Mouse (Mus musculus) spleen, postnatal 36 days (tissue): ENCODE results near the gene Iffo2.
A peak's percentile ranks its signal among the peaks of the same experiment; 100 is the strongest.

Experiments
- DNase-seq, 2 experiments: peaks; one replicate each; pipeline ENCODE4 v3.0.0; 2022; ENCODE audit warnings: low spot score in 2 of 2, mixed read lengths in 1 of 2

Gene Iffo2

GRCm38 (mm10) chr4:139605216-139605615 lies 74.9 kb downstream of the Iffo2 start:
- no peak for DNase-seq

GRCm38 (mm10) chr4:139606732-139607131 lies 76.4 kb downstream of the Iffo2 start:
- no peak for DNase-seq

GRCm38 (mm10) chr4:139608975-139609374 lies 78.6 kb downstream of the Iffo2 start:
- DNase-seq: no peak

GRCm38 (mm10) chr4:139610954-139611353 lies 80.6 kb downstream of the Iffo2 start:
- DNase-seq: no peak

- peak; percentile 44 to 60 for DNase-seq
Observed at GRCm38 (mm10) chr4:139611542-139611953, 81.2 kb downstream of the Iffo2 start.

GRCm38 (mm10) chr4:139614524-139615260 lies 84.3 kb downstream of the Iffo2 start:
- DNase-seq: no peak

- DNase-seq: peak; percentile 81 to 86
Observed at GRCm38 (mm10) chr4:139616276-139617000, 86.1 kb downstream of the Iffo2 start.

- DNase-seq: no peak
Observed at GRCm38 (mm10) chr4:139617001-139617364, 86.6 kb downstream of the Iffo2 start.

GRCm38 (mm10) chr4:139619765-139620164 lies 89.4 kb downstream of the Iffo2 start:
- no peak for DNase-seq

GRCm38 (mm10) chr4:139622373-139623282 lies 92.3 kb downstream of the Iffo2 start, which contains the start of gene Aldh4a1:
Aldh4a1 (plus strand) TSS chr4:139622866.
- peak; percentile 91 to 93 for DNase-seq

- DNase-seq: no peak
Observed at GRCm38 (mm10) chr4:139623434-139624115, 93.2 kb downstream of the Iffo2 start.

- no peak for DNase-seq
Observed at GRCm38 (mm10) chr4:139624116-139624489, 93.8 kb downstream of the Iffo2 start.

GRCm38 (mm10) chr4:139624706-139625105 lies 94.4 kb downstream of the Iffo2 start:
- no peak for DNase-seq

- DNase-seq: no peak
Observed at GRCm38 (mm10) chr4:139627361-139627760, 97.0 kb downstream of the Iffo2 start.

- no peak for DNase-seq
Observed at GRCm38 (mm10) chr4:139630171-139630570, 99.8 kb downstream of the Iffo2 start.

- DNase-seq: no peak
Observed at GRCm38 (mm10) chr4:139631141-139631540, 100.8 kb downstream of the Iffo2 start.

- no peak for DNase-seq
Observed at GRCm38 (mm10) chr4:139631569-139632253, 101.4 kb downstream of the Iffo2 start.

- DNase-seq: no peak
Observed at GRCm38 (mm10) chr4:139632254-139632580, 101.9 kb downstream of the Iffo2 start.

GRCm38 (mm10) chr4:139636373-139636772 lies 106.0 kb downstream of the Iffo2 start:
- DNase-seq: peak; percentile 22 to 37

GRCm38 (mm10) chr4:139637847-139638246 lies 107.5 kb downstream of the Iffo2 start:
- no peak for DNase-seq

- DNase-seq: no peak
Observed at GRCm38 (mm10) chr4:139638356-139638755, 108.0 kb downstream of the Iffo2 start.
